Mouse (Mus musculus) cerebellum, adult 2 months (tissue): ENCODE data around the gene Bri3.

Experiments used
- CTCF ChIP-seq: fragments of 200-500 bp; IDR thresholded peaks from 2 replicates; pipeline ENCODE4 v1.5.1; 2011; ENCODE audit warnings: low read depth, mild to moderate bottlenecking, control low read depth, low read length, moderate library complexity, borderline replicate concordance; ENCODE audit not compliant: insufficient read depth
- POLR2A ChIP-seq: fragments of 200-500 bp; IDR thresholded peaks from 2 replicates; pipeline ENCODE4 v1.6.1; 2011; ENCODE audit warnings: low read length, control low read depth, borderline replicate concordance; ENCODE audit not compliant: insufficient read depth

GRCm38 (mm10) chr5:144203398-144203959 lies 40.8 kb upstream of the Bri3 start:
- TF ChIP-seq POLR2A (no peak), CTCF (no peak)
